Mouse (Mus musculus): Measurements from ENCODE around the gene Fhdc1.

Gene Fhdc1

DNA sequence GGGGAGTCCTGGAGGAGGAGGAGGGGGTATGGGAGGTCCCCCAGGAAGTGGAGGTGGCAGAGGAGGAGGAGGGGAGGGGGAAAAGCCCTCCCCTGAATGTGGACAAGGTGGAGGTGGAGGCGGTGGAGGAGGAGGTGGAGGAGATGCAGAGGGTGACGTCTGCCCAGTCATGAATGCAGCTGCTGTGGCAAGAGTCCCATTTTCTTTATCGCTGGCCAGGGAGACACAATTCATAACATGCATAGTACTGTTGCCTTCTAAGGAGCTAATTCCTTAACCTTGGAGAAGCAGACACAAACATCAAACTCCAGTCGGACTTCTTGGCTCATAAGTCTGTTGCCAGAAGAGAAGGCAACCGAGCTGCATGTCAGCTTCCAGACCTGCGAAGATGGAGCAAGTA, 5.8 kb downstream of the Fhdc1 start:
- DNase-seq = no peak

DNA sequence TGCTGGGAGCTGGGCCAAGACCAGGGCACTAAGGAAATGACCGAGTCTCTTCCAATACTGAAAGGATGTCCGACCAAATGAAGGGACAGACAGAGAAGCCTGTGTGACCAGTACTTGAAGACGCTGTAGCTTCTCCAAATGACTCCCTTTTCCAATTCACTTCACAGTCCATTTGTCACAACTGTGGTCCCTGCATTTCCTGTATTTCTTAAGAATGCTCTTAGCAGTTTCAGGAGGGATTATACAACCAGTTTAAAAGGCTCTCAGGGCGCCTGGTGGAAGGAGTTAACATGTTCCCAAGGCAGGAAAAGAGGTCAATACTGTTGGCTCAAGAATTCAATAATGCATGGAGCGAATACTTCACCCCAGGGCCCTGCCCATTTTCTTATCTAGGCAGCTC, 7.3 kb downstream of the Fhdc1 start:
- DNase-seq = no peak

DNA sequence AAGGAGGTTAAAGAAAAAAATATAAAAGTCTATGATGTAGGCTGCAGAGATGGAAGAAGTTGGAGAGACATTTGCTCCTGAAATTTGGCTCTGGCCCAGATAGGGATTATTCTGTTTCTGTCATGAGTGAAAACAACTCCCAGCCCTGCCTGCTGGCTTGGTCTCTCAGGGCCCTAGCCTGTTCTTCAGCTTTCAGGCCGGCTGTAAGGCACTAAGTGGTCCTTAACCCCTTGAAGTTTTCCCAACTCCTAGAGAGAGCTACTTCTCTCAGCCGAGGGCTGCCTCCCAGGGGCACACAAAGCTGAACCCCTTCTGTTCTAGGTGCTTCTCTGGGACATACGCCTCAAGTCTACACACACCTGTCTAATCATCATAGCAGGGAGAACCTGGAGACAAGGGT, 7.7 kb downstream of the Fhdc1 start:
- peak; percentile 26 for DNase-seq

DNA sequence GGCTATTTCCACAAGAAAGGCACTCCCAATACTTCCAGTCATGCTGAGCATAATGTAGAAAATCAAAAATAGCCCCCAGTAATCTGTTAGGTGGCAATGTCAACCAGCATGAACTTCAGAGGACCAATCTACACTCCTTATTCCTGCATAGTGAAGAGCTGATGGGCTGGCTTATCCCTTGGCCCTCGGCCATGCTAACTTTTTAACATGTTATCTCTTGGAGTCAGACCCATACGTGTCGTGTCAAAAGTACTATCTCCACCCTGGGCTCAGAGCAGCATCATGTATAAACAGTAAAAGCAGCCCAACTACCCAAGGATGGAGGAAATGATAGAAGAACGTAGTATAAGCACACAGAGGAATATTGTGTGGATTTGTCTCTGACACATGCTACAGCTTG, 9.1 kb downstream of the Fhdc1 start:
- no peak for DNase-seq

DNA sequence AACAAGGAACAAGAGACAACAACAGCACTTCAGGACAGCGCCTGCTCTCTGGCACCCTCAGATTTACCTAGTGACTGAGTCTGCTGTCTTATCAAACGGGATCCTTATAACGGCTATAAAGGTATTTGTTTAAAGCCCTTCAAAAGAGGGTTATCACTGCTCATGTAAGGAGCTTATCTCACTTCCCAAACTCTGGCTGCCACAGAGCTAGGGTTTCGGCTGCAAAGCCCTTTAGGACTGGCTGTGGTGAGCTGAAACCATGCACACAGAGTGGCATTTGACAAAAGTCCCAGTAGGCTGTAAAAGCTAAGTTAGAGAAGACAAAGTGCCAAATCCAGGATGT, 12.1 kb downstream of the Fhdc1 start:
- no peak for DNase-seq

DNA sequence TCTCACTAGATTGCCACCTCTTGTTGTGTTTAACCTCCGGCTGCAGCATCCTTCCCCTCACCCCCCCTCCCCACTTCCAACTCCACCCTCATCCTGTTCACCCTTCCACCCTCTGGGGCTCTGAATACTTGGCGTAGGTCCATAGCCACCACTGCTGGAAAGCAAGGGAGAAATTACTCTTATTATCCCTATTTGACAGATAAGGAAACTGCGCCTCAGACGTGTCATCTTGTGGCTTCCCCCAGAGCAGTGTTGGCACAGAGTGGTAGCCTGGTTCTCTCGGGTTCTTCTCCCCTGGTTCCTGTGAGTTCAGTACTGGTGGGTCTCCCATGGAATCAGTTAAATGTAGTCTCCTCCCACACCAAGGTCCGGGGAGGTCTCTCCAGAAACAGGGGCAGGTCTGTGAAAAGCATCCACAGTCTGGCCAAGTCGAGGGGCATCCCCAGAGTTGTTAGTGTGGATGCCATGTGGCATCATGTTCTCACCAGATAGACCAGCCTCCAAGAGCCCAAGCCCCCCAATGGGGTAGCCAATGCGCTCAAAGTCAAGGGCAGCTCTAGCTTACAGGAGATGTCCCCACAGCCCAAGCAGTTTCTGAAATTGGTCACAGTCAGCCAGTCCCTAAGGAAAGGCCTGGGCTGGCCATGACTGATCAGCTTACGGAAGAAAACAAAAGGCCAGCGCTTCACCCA, 12.7 kb downstream of the Fhdc1 start:
- DNase-seq = peak; percentile 75

DNA sequence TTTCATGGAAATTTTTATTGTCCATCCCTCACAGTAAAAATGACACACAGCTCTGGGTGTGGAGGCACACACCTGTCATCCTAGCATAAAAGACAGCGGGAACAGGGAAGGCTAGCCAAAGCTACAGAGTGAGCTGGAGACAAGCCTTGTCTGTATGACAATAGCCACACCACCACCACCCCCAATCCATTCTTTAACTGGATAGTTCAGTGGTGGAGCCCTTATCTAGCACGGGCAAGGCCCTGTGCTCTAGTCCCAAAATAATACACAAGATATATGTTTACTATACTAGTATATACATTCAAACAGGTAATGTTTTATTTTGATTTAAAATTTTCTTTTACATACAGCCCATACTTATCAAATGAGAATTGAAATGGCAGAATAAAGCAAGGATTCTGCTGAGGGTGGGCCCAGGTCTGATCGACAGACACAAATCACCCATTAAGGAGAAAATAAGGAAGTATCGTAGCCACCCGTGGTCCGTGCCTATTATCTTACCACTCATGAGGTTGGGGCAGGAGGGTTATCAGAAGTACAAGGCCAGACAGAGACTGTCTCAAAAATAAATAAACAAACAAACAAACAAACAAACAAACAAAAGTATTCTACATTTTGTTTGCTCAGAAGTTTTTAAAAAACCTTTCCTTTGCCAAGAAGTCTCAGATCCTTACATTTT, 14.3 kb downstream of the Fhdc1 start:
- DNase-seq = no peak

DNA sequence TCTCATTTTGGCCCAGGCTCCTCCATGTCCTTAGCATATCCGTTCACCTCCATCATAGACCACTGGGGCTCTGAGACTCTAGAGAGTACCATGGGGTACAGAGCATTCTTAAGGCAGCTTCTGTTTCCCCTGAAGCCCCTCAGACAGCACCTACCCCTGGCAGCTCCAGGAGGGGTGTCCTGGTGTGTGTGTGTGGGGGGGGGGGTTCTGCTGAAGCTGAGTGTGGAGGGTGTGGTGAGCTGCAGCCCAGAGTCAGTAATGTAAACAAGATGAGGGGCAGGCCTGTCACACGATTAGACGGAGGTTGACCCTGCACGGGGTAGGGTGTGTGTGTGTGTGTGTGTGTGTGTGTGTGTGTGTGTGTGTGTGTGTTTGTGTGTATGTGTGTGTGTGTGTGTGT, 18.5 kb downstream of the Fhdc1 start:
- DNase-seq = no peak

DNA sequence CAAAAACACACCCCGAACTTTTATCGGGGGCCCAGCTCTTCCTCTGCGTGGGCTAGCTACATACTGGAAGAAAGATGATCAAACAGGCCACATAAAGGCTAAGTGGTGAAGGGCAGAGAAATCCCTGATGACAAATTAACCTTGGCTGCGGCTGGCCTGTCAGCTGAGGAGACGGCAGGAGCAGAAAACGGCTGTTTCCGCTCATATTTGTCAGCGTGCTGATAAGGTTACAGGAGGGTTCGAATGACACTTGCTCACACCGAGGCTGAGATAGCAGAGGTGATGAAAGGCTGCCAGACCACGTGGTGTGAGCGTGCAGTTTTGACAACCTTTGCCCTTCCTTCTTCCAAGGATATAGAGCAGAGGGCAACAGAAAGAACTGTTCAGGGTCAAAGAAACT, 19.3 kb downstream of the Fhdc1 start:
- DNase-seq = peak; percentile 76

DNA sequence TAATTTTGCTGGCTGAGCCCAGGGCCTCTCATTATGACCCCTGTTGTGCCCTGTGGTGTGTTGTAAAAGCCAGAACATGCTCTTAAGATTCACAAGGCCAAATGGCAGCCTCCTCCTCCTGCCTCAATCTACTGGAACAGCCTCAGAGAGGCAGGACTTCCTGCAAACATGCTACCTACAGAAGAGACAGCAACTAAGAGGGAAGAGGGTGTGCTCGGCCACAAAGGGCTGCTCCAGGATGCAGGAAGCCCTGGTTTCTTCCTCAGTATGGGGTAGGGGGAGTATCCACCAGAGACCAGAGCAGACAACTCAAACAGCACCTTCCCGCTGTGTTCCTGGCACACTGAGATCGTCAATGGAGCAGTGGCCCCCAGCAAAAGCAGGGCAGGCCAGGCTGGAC, 19.7 kb downstream of the Fhdc1 start:
- DNase-seq = no peak

DNA sequence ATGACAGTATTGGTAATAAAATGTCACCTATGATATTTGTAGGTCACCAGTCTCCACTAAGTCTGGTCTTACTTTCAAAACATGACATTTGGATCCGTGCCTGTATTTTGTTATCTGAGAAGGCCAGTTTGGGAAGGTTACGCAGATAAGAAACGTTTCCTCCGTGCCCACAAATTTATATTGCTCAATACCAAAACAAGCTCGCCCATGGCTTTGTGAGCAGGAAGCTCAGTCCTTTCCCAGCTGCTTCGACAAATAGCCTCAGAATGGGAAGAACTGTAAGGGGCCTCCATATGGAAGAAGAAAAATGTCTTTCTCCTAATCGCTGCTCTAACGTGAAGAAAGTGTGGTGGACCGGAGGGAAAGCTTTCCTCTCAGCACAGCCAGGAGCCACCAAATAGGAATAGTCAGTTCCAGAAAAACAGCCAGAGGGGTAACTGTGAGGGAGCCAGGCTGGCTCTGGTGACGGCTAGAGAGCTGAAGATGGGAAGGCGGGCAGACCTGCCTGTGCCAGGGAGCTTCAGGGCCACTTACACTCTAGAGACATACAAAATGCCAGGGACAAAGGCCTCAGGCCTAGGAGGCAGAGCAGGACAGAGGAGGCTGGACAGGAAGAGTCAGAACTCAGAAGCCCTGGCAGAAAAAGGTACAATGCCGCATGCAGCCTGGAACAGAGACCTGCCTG, 24.4 kb downstream of the Fhdc1 start:
- DNase-seq = peak; percentile 6

DNA sequence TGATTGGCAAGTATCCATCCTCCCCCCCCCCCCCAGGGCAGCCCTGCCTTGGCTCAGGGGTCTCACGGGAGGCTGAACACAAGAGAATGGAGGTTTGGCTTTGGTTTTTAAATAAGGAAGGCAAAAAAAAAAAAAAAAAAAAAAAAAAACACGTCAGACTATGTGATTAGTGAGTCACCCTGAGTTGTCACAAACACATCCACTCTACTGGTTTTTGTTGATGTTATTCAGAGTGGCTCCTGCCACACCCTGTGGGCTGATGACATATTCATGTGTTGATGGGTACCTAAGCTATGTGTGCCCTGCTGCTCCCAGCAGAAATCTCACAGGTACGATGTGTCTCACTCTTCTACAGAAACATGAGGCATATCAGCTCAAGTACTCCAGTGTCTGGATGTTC, 29.6 kb downstream of the Fhdc1 start:
- no peak for DNase-seq

DNA sequence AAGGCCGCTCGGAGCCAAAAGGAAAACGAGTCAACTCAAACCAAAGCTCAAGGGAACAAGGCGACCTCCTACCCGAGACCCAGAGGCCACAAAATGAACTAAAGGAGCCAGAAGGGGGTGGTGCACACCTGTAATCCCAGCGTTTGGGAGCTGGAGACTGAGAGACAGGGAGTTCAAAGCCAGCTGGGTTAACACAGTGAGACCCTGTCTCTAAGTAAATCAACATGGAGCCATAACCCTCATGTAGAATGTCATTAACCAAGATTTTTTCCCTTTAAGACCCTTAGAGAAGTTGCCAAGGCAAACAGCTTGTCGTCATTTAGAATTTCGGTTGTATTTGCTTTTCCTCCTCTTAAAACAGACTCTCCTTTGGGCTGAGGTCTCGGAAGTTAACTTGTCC, 31.2 kb downstream of the Fhdc1 start:
- no peak for DNase-seq

DNA sequence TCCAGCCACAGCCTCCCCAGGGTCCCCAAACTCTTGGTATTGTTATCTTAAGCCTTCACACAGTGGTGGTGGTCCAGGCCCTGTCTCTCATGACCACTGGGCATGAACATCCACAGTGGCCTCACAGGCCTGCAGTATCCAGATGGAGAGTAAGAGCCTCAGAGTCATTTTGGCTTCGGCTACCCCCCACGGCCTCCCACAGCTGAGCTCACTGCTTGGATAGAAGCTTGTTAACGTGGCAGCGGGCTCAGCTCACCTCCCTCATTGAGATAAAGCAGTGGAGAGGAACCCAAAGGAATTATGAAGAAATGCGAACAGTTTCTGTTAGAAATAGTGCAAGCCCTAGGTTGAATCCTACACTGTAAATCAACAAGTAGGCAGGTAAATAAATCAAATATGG, 32.4 kb downstream of the Fhdc1 start:
- DNase-seq = no peak

DNA sequence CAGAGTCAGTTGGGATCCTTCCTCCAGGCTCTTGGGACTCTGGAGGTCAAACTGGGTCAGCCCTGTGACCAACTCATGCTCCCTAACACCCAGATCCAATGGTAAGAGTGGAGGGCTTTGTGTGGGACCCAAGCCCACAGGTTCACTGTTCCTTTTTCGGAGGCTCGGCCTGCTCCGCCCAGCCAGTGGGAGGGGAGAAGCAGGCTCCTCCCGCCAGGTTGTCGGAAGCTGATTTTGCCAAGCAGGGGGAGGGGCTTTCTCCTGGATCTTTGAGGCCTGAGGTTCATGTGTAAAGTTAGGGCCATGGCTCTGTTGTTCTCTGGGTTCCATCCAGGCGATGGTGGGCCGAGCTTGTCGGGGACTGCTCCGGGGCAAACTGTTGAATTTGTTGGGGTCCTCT, 34.4 kb downstream of the Fhdc1 start:
- no peak for DNase-seq

DNA sequence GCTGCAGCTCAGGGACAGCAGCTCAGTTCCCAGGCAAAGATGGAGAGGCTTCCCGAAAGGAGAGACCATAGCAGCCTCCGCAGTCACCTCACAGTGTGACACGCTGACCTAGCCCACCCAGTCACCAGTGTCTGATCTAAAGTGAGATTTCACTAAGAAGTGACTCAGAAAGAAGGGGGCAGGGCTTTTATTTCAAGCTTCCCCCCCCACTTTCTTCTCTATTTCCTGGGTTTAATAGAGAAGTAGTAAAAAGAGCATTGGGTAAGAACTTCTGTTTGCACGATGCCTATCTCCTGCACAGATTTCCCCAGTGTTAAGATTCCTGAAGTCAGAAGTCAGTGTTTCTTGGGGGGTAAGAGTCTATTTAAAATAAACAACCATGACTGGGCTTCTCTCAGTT, 37.3 kb downstream of the Fhdc1 start:
- no peak for DNase-seq

DNA sequence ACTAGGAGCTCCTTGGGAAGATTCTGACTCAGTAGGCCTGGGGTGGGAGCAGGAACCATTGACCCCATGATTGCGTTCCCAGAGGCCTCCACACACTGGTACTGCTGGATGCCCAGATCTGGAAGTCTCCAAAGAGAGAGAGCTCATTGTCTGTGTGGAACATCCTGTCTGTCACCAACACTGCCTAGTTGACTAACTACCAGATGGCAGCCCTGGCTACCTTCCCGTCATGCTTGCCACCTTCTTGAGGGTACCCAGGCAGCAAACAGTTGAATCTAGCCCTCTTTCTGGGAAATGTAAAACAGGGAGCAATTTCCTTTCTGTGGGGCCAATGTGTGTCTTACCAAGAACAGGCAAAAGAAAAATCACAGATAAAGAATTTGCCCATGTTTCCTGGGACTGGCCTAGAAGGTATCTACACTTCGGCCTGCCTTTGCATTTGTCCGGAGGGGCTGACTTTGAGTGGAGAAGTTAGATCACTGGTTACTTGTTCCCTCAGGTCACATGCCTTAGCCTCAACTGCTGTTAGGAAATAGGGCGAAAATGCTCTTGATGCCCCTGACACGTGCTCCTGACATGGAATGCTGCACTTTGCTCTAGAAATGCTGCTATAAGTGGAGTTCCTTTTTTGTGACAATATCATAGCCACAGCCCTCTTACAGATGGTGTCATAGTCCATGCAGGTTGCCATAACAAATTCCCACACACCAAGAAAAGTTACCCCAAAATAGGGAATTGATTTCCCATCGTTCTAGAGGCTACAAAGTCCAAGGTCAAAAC, 40.6 kb downstream of the Fhdc1 start:
- DNase-seq = no peak

DNA sequence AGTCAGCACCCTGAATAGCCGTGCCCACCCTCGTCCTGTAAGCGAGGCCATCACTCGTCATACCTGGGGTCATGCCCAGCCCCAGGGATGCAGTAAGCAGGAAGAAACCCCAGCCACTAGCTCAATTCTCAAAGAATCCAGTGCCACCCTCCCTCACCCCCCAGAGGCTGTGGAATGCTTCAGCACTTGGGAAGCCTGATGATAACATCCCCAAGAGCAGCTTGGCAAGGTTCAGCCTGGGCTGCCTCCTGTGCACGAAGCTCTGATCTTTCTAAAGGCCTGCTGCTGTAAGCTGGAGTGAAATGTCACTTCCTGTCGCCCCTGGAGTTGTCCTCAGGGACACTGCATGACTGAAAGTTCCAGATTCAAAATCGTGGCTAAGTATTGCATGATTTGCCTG, 41.4 kb downstream of the Fhdc1 start:
- no peak for DNase-seq

DNA sequence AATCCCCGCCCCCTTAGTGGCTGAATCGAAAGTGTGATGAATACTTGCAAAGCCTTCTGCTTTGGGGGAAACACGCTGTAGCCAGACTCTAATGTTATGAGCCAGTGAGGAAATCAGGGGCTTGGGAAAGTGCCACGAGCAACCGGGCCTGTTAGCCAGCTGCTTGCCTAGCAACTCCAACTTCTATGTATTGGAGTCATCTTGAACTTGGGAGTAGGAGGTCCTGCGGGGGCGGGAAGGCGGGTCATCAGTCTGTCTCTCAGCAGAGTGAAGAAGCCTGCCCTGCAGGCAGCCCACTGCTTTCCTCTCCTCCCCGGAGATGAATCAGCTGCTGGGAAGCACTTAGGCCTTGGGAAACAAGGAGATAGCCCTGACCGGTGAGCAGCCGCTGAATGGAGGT, 42.1 kb downstream of the Fhdc1 start:
- peak; percentile 79 for DNase-seq

DNA sequence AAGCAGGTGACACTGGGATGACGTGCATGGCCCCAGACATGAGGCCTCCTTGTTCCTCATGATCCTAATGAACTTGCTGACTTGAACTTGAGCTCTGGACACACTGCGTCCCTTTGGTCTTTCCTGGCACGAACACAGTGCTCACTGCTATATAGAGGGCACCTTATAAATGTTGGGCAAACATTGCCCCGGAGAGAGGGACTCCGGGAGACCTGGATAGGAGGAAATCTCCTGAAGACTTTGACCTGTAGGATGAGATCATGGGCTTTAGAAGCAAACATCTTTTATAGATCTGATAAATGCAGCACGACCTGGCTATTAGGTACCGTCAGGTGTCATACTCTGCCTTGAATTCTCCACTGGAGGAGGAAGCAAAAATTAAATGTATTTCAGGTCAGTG, 43.3 kb downstream of the Fhdc1 start:
- DNase-seq = no peak

DNA sequence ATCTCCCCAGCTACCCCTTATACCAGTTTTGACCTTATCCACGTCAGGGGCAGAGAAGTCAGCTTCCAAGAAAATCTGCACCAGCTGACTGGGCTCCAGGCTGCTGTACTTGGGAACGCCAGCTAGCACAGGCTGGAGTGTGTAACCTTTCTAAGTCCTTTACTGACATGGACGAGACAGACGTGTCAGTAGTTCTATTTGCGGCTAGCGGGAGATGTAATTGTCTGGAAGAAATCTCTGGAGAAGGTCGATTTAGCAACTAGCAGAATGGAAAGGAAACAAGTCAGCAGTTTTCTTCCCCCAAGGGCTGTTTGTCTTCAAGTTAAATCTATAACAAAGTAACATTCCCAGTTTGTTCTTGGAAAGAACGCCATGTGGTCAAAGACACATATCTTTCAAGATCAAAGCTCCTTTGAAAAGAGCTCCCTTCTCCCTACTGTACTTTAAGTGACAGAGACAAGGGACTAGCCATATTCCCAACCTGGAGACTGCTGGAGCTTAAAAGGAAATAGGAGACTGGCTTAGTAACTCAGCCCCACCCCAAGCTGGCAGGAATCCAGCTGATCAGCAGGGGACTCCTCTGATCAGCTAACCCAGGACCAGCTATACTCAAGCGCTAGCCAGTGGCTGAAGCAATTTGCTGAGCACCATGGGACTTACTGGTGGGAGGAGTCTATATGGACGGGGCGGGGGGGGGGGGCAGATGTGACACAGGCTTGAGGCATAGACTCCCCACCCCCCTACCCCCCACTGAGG, 44.8 kb downstream of the Fhdc1 start:
- DNase-seq = peak; percentile 80

DNA sequence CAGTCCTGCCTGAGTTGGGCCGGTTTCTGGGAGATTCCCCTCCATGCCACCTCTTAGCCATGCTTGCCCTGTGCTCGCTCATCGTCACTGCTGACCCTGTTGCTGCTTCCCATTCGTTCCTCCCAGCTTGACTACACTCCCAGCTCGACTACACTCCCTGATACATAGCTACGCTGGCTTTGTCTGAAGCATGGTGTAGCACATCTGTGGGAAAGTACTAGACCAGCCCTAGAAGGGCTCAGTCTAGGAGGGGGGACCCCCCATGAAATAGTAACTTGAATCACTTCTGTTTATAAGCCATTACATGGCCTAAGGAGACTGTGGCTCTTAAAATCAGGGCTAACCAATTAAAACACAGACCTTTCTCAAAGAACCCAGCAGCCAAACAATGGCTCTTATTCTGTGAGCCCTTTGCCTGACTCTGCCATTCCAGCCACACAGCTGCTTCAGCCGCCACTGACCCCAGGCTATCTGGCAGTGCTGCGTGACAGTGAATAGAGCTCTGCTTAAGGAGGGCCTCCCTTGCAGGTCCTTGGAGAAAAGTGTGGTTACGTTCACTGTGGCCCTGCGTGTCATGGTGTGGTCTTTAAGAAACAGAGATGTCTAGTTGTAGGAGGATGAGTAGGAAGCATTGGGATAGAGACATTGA, 47.3 kb downstream of the Fhdc1 start:
- DNase-seq = no peak

All from kidney, postnatal 10 days (tissue).